Mouse (Mus musculus): ENCODE measurements at regions not wholly inside any gene's neighbourhood (a gene's known extent, or its start where the extent isn't known, plus 50 kb on each side); places are given as distances from the start of the nearest gene placed in this dataset.

GRCm38 (mm10) chr4:71932818-71933217 is 175.1 kb upstream of the Gm11232 start:
- no peak for TF ChIP-seq CTCF (IDR thresholded peaks at IDR 0.05; ENCODE audit: borderline replicate concordance, insufficient read depth, low read length)
- TF ChIP-seq POLR2A (IDR thresholded peaks at IDR 0.05; ENCODE audit: low read depth, low read length), result no peak

Data from embryonic fibroblast, embryonic 13.5 days (primary cell).